Mouse (Mus musculus): ENCODE data around the gene Surf2.

DNA sequence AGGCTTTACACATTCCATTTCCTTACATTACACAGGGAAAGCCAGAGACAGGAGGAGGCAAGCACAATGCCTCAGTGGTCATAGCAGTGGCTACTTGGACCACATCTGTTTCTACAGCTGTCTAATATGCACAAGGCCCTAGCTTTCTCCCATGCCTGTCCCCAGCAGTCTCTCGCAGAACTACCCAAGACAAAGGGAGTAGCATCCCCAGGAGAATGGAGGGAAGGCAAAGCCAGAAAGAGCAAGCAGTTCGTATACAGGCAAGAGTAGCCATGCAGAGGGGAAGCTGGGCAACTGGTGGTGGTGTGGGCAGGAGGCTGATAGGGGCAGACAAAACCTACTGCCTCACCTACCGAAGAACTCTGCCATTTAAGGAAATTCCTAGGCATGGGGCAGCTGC lies 9.7 kb upstream of the Surf2 start:
- no peak for TF ChIP-seq GATA1 (IDR thresholded peaks at IDR 0.05; ENCODE audit: borderline replicate concordance, low read length)
- no peak for TF ChIP-seq FLI1 (IDR thresholded peaks at IDR 0.05; ENCODE audit: low read length)
